Mouse (Mus musculus): ENCODE results near the gene Cdkn2b.

DNA sequence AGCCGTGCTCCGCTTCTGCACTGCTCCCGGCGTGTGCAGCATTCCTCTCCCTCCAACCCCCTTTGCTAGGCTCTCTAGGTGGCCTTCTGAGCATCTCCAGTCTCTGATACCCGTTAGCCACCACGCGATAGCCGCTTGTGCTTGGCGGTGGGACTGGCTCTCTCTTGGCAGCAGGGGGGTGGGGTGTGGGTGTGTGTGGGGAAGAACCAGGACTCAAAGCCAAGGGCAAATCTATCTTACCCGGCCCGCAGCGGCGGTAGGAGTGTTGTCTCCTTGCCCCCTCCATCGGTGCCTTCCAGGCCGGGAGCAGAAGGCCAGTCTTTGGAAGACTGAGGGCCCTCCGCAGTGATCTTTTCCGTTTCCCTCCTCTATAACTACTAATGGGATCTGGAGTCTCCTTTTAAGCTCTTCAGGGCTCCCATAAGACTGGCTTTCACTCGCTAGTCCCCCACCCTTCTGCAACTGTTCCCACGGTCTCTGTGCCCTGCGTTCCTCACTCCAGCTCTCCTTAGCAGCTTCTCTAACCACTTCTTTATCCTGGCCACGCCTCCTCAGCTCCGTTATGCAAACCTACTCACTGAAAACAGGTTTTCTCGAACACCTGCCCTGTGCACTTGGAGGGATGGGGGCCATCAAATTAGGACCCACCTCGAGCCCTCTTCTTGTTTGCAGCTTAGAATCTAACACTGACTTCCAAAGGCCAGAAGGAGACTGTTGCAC, 35.9 kb downstream of the Cdkn2b start:
- TF ChIP-seq CTCF (IDR thresholded peaks at IDR 0.05; ENCODE audit: borderline replicate concordance, control insufficient read depth, extremely low read depth, insufficient read depth, low read length, poor library complexity) (no peak), POLR2A (IDR thresholded peaks at IDR 0.05; ENCODE audit: control insufficient read depth, extremely low read depth, insufficient read depth, low read length, poor library complexity) (no peak)
